Mouse (Mus musculus) left cerebral cortex, postnatal 4 days (tissue): ENCODE measurements around the gene Slc3a2. TPM values are rescaled to one million over a fixed set of nuclear protein-coding genes. Genes with fewer than 3 reads are reported as not detected.

Experiments
- DNase-seq: peaks from one replicate; pipeline ENCODE4 v3.0.0-alpha.2; 2022
- intact Hi-C: fragments of 180-260 bp; cut with DNase I; formaldehyde crosslinking; loops from one replicate; pipeline ENCODE4 v1.15.1; 2025
- total RNA-seq, 2 experiments: library from RNA; stranded (reverse); gene quantifications; 2 replicates each; pipeline ENCODE4 v1.2.3; 2021

Gene Slc3a2
- total RNA-seq, 2 experiments from 2014 or later: 166 to 179 TPM

GRCm38 (mm10) chr19:8711949-8712869, 11.0 kb downstream of the Slc3a2 start:
- DNase-seq: no peak
- intact Hi-C loops: no loop called here

- intact Hi-C loops: no loop called here
- no peak for DNase-seq
Measured at GRCm38 (mm10) chr19:8711506-8711905, 11.7 kb downstream of the Slc3a2 start.

GRCm38 (mm10) chr19:8710057-8710456, 13.1 kb downstream of the Slc3a2 start:
- peak; percentile 41 for DNase-seq
- intact Hi-C loops: no loop called here

GRCm38 (mm10) chr19:8708954-8709353, 14.2 kb downstream of the Slc3a2 start:
- no peak for DNase-seq
- intact Hi-C loops: no loop called here

GRCm38 (mm10) chr19:8706930-8707329, 16.2 kb downstream of the Slc3a2 start:
- DNase-seq: no peak
- intact Hi-C loops: no loop called here

GRCm38 (mm10) chr19:8706132-8706667, 17.0 kb downstream of the Slc3a2 start:
- intact Hi-C loops: no loop called here
- no peak for DNase-seq

- intact Hi-C loops: no loop called here
- no peak for DNase-seq
Measured at GRCm38 (mm10) chr19:8705026-8705708, 18.0 kb downstream of the Slc3a2 start.

GRCm38 (mm10) chr19:8703571-8703970, 19.6 kb downstream of the Slc3a2 start:
- intact Hi-C loops: no loop called here
- DNase-seq: no peak

- DNase-seq: no peak
- intact Hi-C loops: no loop called here
Measured at GRCm38 (mm10) chr19:8702458-8702857, 20.7 kb downstream of the Slc3a2 start.

- no peak for DNase-seq
- intact Hi-C loops: no loop called here
Measured at GRCm38 (mm10) chr19:8699652-8700051, 23.5 kb downstream of the Slc3a2 start.

- DNase-seq: no peak
- intact Hi-C loops: no loop called here
Measured at GRCm38 (mm10) chr19:8695330-8695729, 27.8 kb downstream of the Slc3a2 start.

GRCm38 (mm10) chr19:8692740-8693139, 30.4 kb downstream of the Slc3a2 start:
- DNase-seq: no peak
- intact Hi-C loops: no loop called here

- no peak for DNase-seq
- intact Hi-C loops: no loop called here
Measured at GRCm38 (mm10) chr19:8691871-8692539, 31.2 kb downstream of the Slc3a2 start.

- intact Hi-C loops: loop anchor here (2.0 kb wide), 1 partner anchor 105 kb away; no protein-coding TSS in a partner anchor
- DNase-seq: no peak
Measured at GRCm38 (mm10) chr19:8683627-8684026, 39.5 kb downstream of the Slc3a2 start.

- peak; percentile 80 for DNase-seq
- intact Hi-C loops: loop anchor here (2.0 kb wide), 1 partner anchor 104 kb away; no protein-coding TSS in a partner anchor
Measured at GRCm38 (mm10) chr19:8682996-8683395, 40.2 kb downstream of the Slc3a2 start.

- no peak for DNase-seq
- intact Hi-C loops: loop anchor here (2.0 kb wide), 1 partner anchor 103 kb away; no protein-coding TSS in a partner anchor
Measured at GRCm38 (mm10) chr19:8681633-8682362, 41.4 kb downstream of the Slc3a2 start.

GRCm38 (mm10) chr19:8679031-8679779, 44.0 kb downstream of the Slc3a2 start:
- no peak for DNase-seq

GRCm38 (mm10) chr19:8673336-8674063, 49.7 kb downstream of the Slc3a2 start:
- DNase-seq: no peak
- intact Hi-C loops: no loop called here

More at GRCm38 (mm10) chr19:8679031-8679779, 44.0 kb downstream of the Slc3a2 start:
- intact Hi-C loops: no loop called here

- intact Hi-C loops: no loop called here
- no peak for DNase-seq
Measured at GRCm38 (mm10) chr19:8672859-8673258, 50.3 kb downstream of the Slc3a2 start.
